8 mouse cellular contexts compared by ENCODE assay signal in genomic region chr2:120099886-120100285, GRCm38 (mm10). TPM values are rescaled to one million over a fixed set of nuclear protein-coding genes. Genes with fewer than 3 reads are reported as not detected.
DNase-seq lines count a peak whose midpoint lies in the region; ATAC-seq and TF ChIP-seq lines count a peak whose summit lies in the region.
"Had no signal": no experiment of that assay in that cellular context is flagged by ENCODE, and none has a peak within 500 bp of the region (broad histone marks: within the 10 kb centered on the region; RNA-seq: fewer than 3 reads in every experiment).

No protein-coding gene starts in this region.

- H3K4me1 ChIP-seq in embryonic facial prominence, embryonic 15.5 days: 0 out of 2 replicates have a peak, but pooled peaks cover 6% of the 10 kb centered on the region
- H3K4me1 ChIP-seq in heart, postnatal 0 days (ENCODE audit: control insufficient read depth, insufficient read depth): peaks cover 53% of the 10 kb centered on the region
- 0 out of 2 replicates have a peak, but pooled peaks cover 6% of the 10 kb centered on the region for H3K4me1 ChIP-seq in forebrain, embryonic 10.5 days

- H3K4me3 ChIP-seq in left cerebral cortex, adult 2 months: no peak overlapping the region
- no peak overlapping the region for H3K4me3 ChIP-seq in embryonic facial prominence, embryonic 15.5 days (replicated peaks)
- no peak overlapping the region for H3K4me3 ChIP-seq in heart, postnatal 0 days (ENCODE audit: low read depth, low read length)
- no peak overlapping the region for H3K4me3 ChIP-seq in forebrain, embryonic 10.5 days

- no peak for DNase-seq in left cerebral cortex, adult 2 months (ENCODE audit: extremely low spot score in 1 of 2, low spot score in 2 of 2)
- DNase-seq in left cerebral cortex, adult 18-20 months (ENCODE audit: low spot score in 2 of 2): no peak
- DNase-seq in heart, postnatal 0 days (ENCODE audit: low spot score): no peak
- peak; percentile 31 to 62 for DNase-seq in monocyte, adult 2 months (ENCODE audit: low read depth in 1 of 2, low spot score in 2 of 2)
- no peak for DNase-seq in forebrain, embryonic 10.5 days (ENCODE audit: extremely low spot score, low spot score)
- DNase-seq in thymus, postnatal 25 days: no peak

- ATAC-seq in embryonic facial prominence, embryonic 15.5 days (ENCODE audit: insufficient number of reproducible peaks, low FRiP score, low TSS enrichment, low read depth): no peak
- no peak for ATAC-seq in heart, postnatal 0 days (ENCODE audit: insufficient read depth, low read depth)
- ATAC-seq: midbrain, embryonic 16.5 days had no signal

- no peak for TF ChIP-seq EP300 in heart, postnatal 0 days (IDR thresholded peaks at IDR 0.05; ENCODE audit: low read depth)

- no peak overlapping the region for H3K4me2 ChIP-seq in embryonic facial prominence, embryonic 15.5 days (replicated peaks)
- no peak overlapping the region for H3K4me2 ChIP-seq in heart, postnatal 0 days (ENCODE audit: low read depth, low read length)

- intact Hi-C loops in left cerebral cortex, adult 2 months (cut with DNase I): loop anchor here (5.0 kb wide), 1 partner anchor 52 kb away; the partner anchor contains the start of gene Ehd4

- H3K9ac ChIP-seq in embryonic facial prominence, embryonic 15.5 days: no peak overlapping the region
- no peak overlapping the region for H3K9ac ChIP-seq in heart, postnatal 0 days (replicated peaks; ENCODE audit: low read depth, low read length)

- 71% methylated on average over 3 of the region's 3 CpGs for WGBS in embryonic facial prominence, embryonic 15.5 days
- 51% methylated on average over 3 of the region's 3 CpGs for WGBS in heart, postnatal 0 days
- 86% methylated on average over 3 of the region's 3 CpGs for WGBS in forebrain, embryonic 10.5 days

- 0 out of 2 replicates have a peak, but pooled peaks cover 3% of the 10 kb centered on the region for H3K36me3 ChIP-seq in embryonic facial prominence, embryonic 15.5 days
- H3K36me3 ChIP-seq in heart, postnatal 0 days (replicated peaks; ENCODE audit: control insufficient read depth, insufficient read depth, low read length): peaks cover 45% of the 10 kb centered on the region
- peaks cover 14% of the 10 kb centered on the region for H3K36me3 ChIP-seq in forebrain, embryonic 10.5 days (replicated peaks)

- no peaks in the 10 kb centered on the region for H3K27me3 ChIP-seq in embryonic facial prominence, embryonic 15.5 days
- no peaks in the 10 kb centered on the region for H3K27me3 ChIP-seq in heart, postnatal 0 days (ENCODE audit: control insufficient read depth, insufficient read depth, low read length)
- H3K27me3 ChIP-seq in forebrain, embryonic 10.5 days (ENCODE audit: poor library complexity, severe bottlenecking): no peaks in the 10 kb centered on the region

- no peak for TF ChIP-seq CTCF in left cerebral cortex, adult 2 months (IDR thresholded peaks at IDR 0.05)
- TF ChIP-seq CTCF in heart, postnatal 0 days (IDR thresholded peaks at IDR 0.05; ENCODE audit: low read depth): no peak

- 0 out of 2 replicates have a peak overlapping the region, but pooled peaks have one; percentile 20 for H3K27ac ChIP-seq in left cerebral cortex, adult 2 months
- peak overlapping the region; percentile 49; the same call in 1 of the 2 replicates for H3K27ac ChIP-seq in embryonic facial prominence, embryonic 15.5 days (replicated peaks)
- peak overlapping the region; percentile 94 for H3K27ac ChIP-seq in heart, postnatal 0 days (ENCODE audit: low read depth)
- no peak overlapping the region for H3K27ac ChIP-seq in forebrain, embryonic 10.5 days

- no peaks in the 10 kb centered on the region for H3K9me3 ChIP-seq in embryonic facial prominence, embryonic 15.5 days (replicated peaks)
- H3K9me3 ChIP-seq in heart, postnatal 0 days (replicated peaks; ENCODE audit: control insufficient read depth, low read length): no peaks in the 10 kb centered on the region
- no peaks in the 10 kb centered on the region for H3K9me3 ChIP-seq in forebrain, embryonic 10.5 days

RNA-seq across cellular contexts. Expression of gene Ehd4, which starts 54.5 kb away (rescaled TPM):
- 10 to 100 TPM; 12.1 to 15.0 TPM for total RNA-seq in left cerebral cortex, adult 2 months (2021)
- 10 to 100 TPM; 14.5 TPM for total RNA-seq in left cerebral cortex, adult 18-20 months (2021)
- polyA plus RNA-seq in embryonic facial prominence, embryonic 15.5 days (2015; fragmentation: Nextera tagmentation; extraction: Ambion mirVana): 59.7 and 67.5 TPM in 2 replicates
- 231 and 250 TPM in 2 replicates for total RNA-seq in heart, postnatal 0 days (2014; rRNA removed; ENCODE audit: low replicate concordance)
- polyA plus RNA-seq in heart, postnatal 0 days (2015; fragmentation: Nextera tagmentation; extraction: Ambion mirVana): 438 and 547 TPM in 2 replicates
- 23.7 and 28.4 TPM in 2 replicates for polyA plus RNA-seq in forebrain, embryonic 10.5 days (2016; fragmentation: Nextera tagmentation; extraction: Ambion mirVana)

Comparison
In these comparisons a context has a peak if more than half of its experiments do, and no peak if none do; other contexts are left out.
1. DNase-seq: peak in monocyte, adult 2 months (2 of 2); none in left cerebral cortex, adult 2 months (0 of 2), left cerebral cortex, adult 18-20 months (0 of 2), heart, postnatal 0 days (single experiment), forebrain, embryonic 10.5 days (single experiment) and thymus, postnatal 25 days (single experiment).
2. RNA of gene Ehd4, which starts 54.5 kb away (total RNA-seq): 231 to 250 TPM in heart, postnatal 0 days; 12.1 to 15.0 TPM in left cerebral cortex, adult 2 months and 14.5 TPM in left cerebral cortex, adult 18-20 months; every median in the first group is over 10 times any median in the second.